ENCODE assay signal across 25 mouse cellular contexts in genomic region chr9:67811116-67811515, GRCm38 (mm10). TPM values are rescaled to one million over a fixed set of nuclear protein-coding genes. Genes with fewer than 3 reads are reported as not detected.
DNase-seq lines count a peak whose midpoint lies in the region; TF ChIP-seq lines count a peak whose summit lies in the region.
"Had no signal": no experiment of that assay in that cellular context is flagged by ENCODE, and none has a peak within 500 bp of the region (broad histone marks: within the 10 kb centered on the region; RNA-seq: fewer than 3 reads in every experiment).

No protein-coding gene starts in this region.

- no peak for TF ChIP-seq CTCF in layer of hippocampus, adult 2 months (conservative IDR thresholded peaks at IDR 0.05)

- peak; percentile 24 for DNase-seq in gastrocnemius, postnatal 25 days
- no peak for DNase-seq in gastrocnemius, postnatal 10 days
- DNase-seq in layer of hippocampus, adult 2 months (ENCODE audit: low spot score in 2 of 2): no peak
- DNase-seq in layer of hippocampus, postnatal 14 days (ENCODE audit: low spot score in 2 of 2): no peak
- DNase-seq in lung, postnatal 10 days: peak; percentile 25
- DNase-seq in lung, adult 18-20 months: no peak
- DNase-seq in spleen, postnatal 4 days (ENCODE audit: low spot score in 2 of 2): no peak
- DNase-seq: adrenal gland, adult 8-10 months; cerebellum, adult 11 months; cerebellum, adult 2 months; cerebellum, adult 9-11 months; cerebellum, postnatal 25 days; forebrain, postnatal 0 days had no signal

- H3K4me3 ChIP-seq in layer of hippocampus, adult 2 months: no peak overlapping the region
- H3K4me3 ChIP-seq: embryonic facial prominence, embryonic 12.5 days; embryonic facial prominence, embryonic 15.5 days; heart, embryonic 12.5 days; heart, embryonic 15.5 days had no signal

- H3K27ac ChIP-seq in layer of hippocampus, adult 2 months: peak overlapping the region; percentile 76
- H3K27ac ChIP-seq: embryonic facial prominence, embryonic 12.5 days; embryonic facial prominence, embryonic 15.5 days; heart, embryonic 15.5 days; hindbrain, embryonic 14.5 days; hindbrain, postnatal 0 days had no signal

RNA-seq across cellular contexts. Expression of gene C2cd4a, which starts 21.0 kb away (rescaled TPM):
- under 1 TPM in 1 of 2 experiments, not detected in 1; 0.38 TPM for total RNA-seq in gastrocnemius, postnatal 25 days (2021)
- total RNA-seq in gastrocnemius, postnatal 10 days (2021): under 1 TPM; 0.16 to 0.18 TPM
- 1 to 10 TPM; 3.1 to 3.8 TPM for total RNA-seq in layer of hippocampus, adult 2 months (2021)
- 1 to 10 TPM in 1 of 2 experiments, under 1 TPM in 1; 0.81 to 1.5 TPM for total RNA-seq in layer of hippocampus, postnatal 14 days (2021)
- total RNA-seq: adrenal gland, postnatal 36 days; common myeloid progenitor, adult 5-6 weeks; gastrocnemius, adult 8-10 months; heart, postnatal 14 days; heart, postnatal 4 days; MEL had no signal

RNA-seq across cellular contexts. Expression of gene Vps13c, which starts 29.1 kb away (rescaled TPM):
- total RNA-seq in gastrocnemius, postnatal 25 days (2021): 10 to 100 TPM; 23.7 to 25.4 TPM
- total RNA-seq in gastrocnemius, postnatal 10 days (2021): 10 to 100 TPM; 26.0 to 26.5 TPM
- 100 to 1,000 TPM; 113 to 121 TPM for total RNA-seq in layer of hippocampus, adult 2 months (2021)
- 10 to 100 TPM; 64.9 to 71.7 TPM for total RNA-seq in layer of hippocampus, postnatal 14 days (2021)

RNA-seq across cellular contexts. Expression of gene C2cd4b, which starts 51.9 kb away (rescaled TPM):
- under 1 TPM; 0.20 to 0.27 TPM for total RNA-seq in gastrocnemius, postnatal 25 days (2021)
- under 1 TPM in 1 of 2 experiments, not detected in 1; 0.38 TPM for total RNA-seq in gastrocnemius, postnatal 10 days (2021)
- 1 to 10 TPM; 7.7 to 8.3 TPM for total RNA-seq in layer of hippocampus, adult 2 months (2021)
- 1 to 10 TPM; 5.4 to 7.1 TPM for total RNA-seq in layer of hippocampus, postnatal 14 days (2021)
- total RNA-seq: common myeloid progenitor, adult 5-6 weeks; gastrocnemius, adult 8-10 months; MEL had no signal

Comparison
In these comparisons a context has a peak if more than half of its experiments do, and no peak if none do; other contexts are left out.
1. DNase-seq: peak in gastrocnemius, postnatal 25 days (single experiment) and lung, postnatal 10 days (single experiment); none in gastrocnemius, postnatal 10 days (single experiment), layer of hippocampus, adult 2 months (0 of 2), layer of hippocampus, postnatal 14 days (0 of 2), lung, adult 18-20 months (0 of 2) and spleen, postnatal 4 days (0 of 2).
2. RNA of gene C2cd4b, which starts 51.9 kb away (total RNA-seq): 7.7 to 8.3 TPM in layer of hippocampus, adult 2 months and 5.4 to 7.1 TPM in layer of hippocampus, postnatal 14 days; 0.38 TPM in gastrocnemius, postnatal 10 days and 0.20 to 0.27 TPM in gastrocnemius, postnatal 25 days; every median in the first group is over 4 times any median in the second.